Mouse (Mus musculus) embryonic facial prominence, embryonic 13.5 days (tissue): ENCODE results near the gene Cuedc1. TPM values are rescaled to one million over a fixed set of nuclear protein-coding genes. Genes with fewer than 3 reads are reported as not detected.

Experiments used
- ATAC-seq: fragments of 200-750 bp; cut with Nextera tagmentation; 2 replicates; pipeline ENCODE4 v1.8.0; 2017; ENCODE audit warnings: low read depth; ENCODE audit not compliant: insufficient number of reproducible peaks, insufficient read depth, low FRiP score, low TSS enrichment
- H3K27ac ChIP-seq: fragments of 300-500 bp; sonication (generic); 2 replicates; pipeline ENCODE4 v1.5.1; 2015; ENCODE audit warnings: moderate library complexity, mild to moderate bottlenecking, inconsistent platforms
- H3K27me3 ChIP-seq: fragments of 300-500 bp; sonication (generic); 2 replicates; pipeline ENCODE4 v1.6.1; 2015; ENCODE audit warnings: mild to moderate bottlenecking, inconsistent platforms
- H3K36me3 ChIP-seq: fragments of 300-500 bp; sonication (generic); 2 replicates; pipeline ENCODE4 v1.6.1; 2015; ENCODE audit warnings: mild to moderate bottlenecking, inconsistent platforms
- H3K4me1 ChIP-seq: fragments of 300-500 bp; sonication (generic); 2 replicates; pipeline ENCODE4 v1.6.1; 2015; ENCODE audit warnings: inconsistent platforms
- H3K4me2 ChIP-seq: fragments of 300-500 bp; sonication (generic); 2 replicates; pipeline ENCODE4 v1.6.1; 2015; ENCODE audit warnings: moderate library complexity, mild to moderate bottlenecking, inconsistent platforms
- H3K4me3 ChIP-seq: fragments of 300-500 bp; sonication (generic); 2 replicates; pipeline ENCODE4 v1.5.1; 2015; ENCODE audit warnings: mild to moderate bottlenecking, inconsistent platforms
- H3K9ac ChIP-seq: fragments of 300-500 bp; sonication (generic); 2 replicates; pipeline ENCODE4 v1.6.1; 2015; ENCODE audit warnings: mild to moderate bottlenecking, inconsistent platforms
- H3K9me3 ChIP-seq: fragments of 300-500 bp; sonication (generic); 2 replicates; pipeline ENCODE4 v1.6.1; 2016; ENCODE audit warnings: inconsistent platforms
- WGBS: fragments of 180-500 bp; shearing (Covaris S2); methylation state at CpG from one replicate; pipeline ENCODE4 v1.1.7; 2015; ENCODE audit warnings: mixed read lengths; 5-methylcytosine and 5-hydroxymethylcytosine counted together
- polyA plus RNA-seq: library from polyadenylated mRNA; unstranded; fragments of >200 nt; fragmentation: Nextera tagmentation; extraction: Ambion mirVana; gene quantifications from 2 replicates; pipeline ENCODE4 v1.2.1, GENCODE M21; 2015

Gene Cuedc1
- polyA plus RNA-seq, 1 experiment from 2014 or later = 34.9 TPM

DNA sequence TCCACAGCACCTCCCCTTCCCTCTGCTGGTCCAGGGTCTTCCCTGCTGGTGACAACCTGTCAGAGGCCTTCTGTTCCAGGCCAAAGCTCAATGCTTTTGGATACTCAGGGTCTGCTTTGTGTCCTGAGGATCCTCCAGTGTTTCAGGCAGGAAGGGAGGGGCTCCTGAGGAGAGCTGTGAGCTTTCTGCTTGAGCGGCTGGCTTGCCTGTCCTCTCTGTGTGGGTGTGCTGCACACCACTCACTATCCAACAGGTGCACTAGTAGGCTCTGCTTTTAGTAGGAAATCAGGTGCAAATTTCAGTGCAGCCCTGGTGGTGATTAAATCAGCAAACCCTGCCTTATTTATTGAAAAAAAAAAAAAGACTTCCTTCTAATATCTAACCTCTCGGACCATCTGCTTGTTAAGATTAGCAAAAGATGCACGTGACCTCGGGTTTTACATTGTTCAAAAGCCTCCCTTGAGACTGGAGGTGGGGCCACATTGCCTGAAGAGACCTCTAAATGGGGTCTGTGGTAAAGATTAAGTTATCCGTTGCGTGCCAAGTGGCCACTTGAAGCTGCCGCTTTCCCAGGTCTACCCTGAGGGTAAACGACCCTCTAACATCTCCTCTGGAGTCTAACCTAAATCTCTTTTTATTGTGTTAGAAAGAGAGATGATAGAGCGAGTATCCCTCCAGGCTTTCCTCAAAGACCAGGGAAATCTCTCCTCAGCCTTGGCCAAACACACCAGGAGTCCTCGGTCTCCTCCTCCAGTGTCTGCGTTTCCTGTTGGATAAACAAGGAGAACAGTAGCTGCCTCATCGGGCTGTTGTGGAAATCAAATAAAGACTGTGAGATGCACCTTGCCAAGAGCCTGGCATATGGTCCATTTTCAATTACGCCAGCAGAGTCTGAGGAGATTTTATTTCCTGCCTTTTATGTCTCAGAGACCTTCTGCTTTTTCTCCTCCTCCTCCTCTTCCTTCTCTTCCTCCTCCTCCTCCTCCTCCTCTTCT, 42.5 kb downstream of the Cuedc1 start:
- Histone ChIP-seq H3K4me3 (no peak overlapping the region), H3K27ac (no peak overlapping the region)
- 25% methylated on average over 13 of the region's 13 CpGs for WGBS

DNA sequence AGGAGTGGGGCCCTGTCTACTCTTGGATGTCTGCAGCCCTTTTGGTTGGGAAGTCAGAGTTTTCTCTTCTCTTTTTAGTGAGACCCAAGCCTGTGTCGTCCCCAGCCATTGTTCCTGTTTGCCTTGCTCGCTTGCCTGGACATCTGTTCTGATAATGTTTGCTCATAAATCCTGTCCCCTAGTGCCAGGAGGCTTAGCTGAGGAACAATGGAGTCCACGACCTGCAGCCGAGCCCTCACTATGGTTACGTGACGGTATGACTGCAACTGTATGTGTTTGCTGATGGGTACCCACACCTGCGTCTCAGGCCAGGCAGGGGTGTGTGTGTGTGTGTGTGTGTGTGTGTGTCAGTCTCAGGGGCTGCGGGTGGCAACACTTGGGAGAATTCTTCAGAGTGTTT, 44.5 kb downstream of the Cuedc1 start:
- H3K9me3 ChIP-seq = no peaks in the 10 kb centered on the region
- no peak for ATAC-seq
- 0 out of 2 replicates have a peak overlapping the region, but pooled peaks have one; percentile 28 for H3K27ac ChIP-seq
- no peaks in the 10 kb centered on the region for H3K27me3 ChIP-seq
- H3K9ac ChIP-seq = no peak overlapping the region
- no peak overlapping the region for H3K4me3 ChIP-seq
- WGBS = 84% methylated on average over 8 of the region's 8 CpGs
- H3K36me3 ChIP-seq = peaks cover 5% of the 10 kb centered on the region; the same call in 1 of the 2 replicates
- no peak overlapping the region for H3K4me2 ChIP-seq
- H3K4me1 ChIP-seq = peaks cover 58% of the 10 kb centered on the region

More for the DNA sequence above, 42.5 kb downstream of the Cuedc1 start:
- Histone ChIP-seq H3K9me3 (no peaks in the 10 kb centered on the region), H3K4me2 (no peak overlapping the region), H3K4me1 (peaks cover 43% of the 10 kb centered on the region), H3K9ac (no peak overlapping the region), H3K27me3 (no peaks in the 10 kb centered on the region), H3K36me3 (peaks cover 5% of the 10 kb centered on the region; the same call in 1 of the 2 replicates)
- ATAC-seq = no peak

DNA sequence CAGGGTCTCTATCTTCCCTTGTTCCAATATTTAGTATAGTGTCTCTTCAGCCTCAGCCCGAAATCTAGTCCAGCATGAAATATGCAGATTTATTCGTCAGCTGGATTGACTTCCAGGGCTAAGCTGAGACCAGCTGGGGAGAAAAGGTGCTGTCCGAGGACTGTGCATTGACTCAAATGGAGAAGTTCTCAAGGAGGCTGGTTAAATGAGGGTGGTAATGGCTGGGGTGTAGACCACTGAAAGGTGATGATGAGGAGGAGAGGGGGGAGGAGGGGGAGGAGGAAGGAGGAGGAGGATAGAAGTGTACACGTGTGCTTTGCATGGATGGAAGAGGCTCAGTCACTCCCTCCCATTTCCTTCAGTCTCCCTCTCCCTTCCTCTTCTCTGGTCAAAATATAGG, 46.2 kb downstream of the Cuedc1 start:
- H3K9ac ChIP-seq = no peak overlapping the region
- H3K4me3 ChIP-seq = no peak overlapping the region
- ATAC-seq = no peak
- no peak overlapping the region for H3K27ac ChIP-seq
- H3K4me1 ChIP-seq = peaks cover 58% of the 10 kb centered on the region
- H3K36me3 ChIP-seq = peaks cover 5% of the 10 kb centered on the region; the same call in 1 of the 2 replicates
- 63% methylated on average over 4 of the region's 4 CpGs for WGBS
- no peaks in the 10 kb centered on the region for H3K27me3 ChIP-seq
- no peaks in the 10 kb centered on the region for H3K9me3 ChIP-seq
- H3K4me2 ChIP-seq = no peak overlapping the region

DNA sequence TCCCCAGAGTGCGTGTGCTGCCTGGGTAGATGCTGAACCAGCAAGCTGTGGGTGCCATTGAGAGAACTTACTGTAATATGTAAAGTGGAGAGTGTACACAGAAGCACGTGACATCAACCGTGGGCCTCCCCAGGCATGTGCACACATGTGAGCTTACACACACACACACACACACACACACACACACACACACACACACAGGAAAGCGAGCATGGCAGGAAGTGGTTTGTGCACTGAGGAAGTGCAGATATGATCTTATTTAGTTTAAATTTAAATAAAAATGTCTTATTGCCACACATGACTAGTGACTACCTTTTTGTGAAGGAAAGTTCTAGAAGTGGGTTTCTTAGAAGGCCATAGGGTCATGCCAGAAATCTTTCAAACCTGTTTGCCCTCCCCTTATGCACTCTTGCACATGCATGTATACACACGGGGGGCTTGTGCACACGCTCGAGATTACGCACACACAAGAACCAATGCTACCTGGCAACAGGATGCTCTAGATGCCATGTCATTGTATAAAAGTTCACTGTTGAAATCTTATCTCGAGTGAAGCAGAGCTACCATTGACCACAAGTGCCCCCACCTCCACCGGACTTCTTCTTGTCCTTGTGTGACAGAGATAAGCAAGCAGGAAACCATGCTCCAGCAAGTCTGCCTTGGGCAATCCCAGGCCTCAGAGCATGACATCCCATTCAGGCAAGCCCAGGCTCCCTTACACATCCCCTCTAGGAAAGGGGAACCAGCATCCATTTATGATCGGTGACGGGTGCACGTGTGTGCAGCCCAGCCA, 47.6 kb downstream of the Cuedc1 start:
- Histone ChIP-seq H3K27ac (0 out of 2 replicates have a peak overlapping the region, but pooled peaks have one; percentile 11), H3K36me3 (peaks cover 5% of the 10 kb centered on the region; the same call in 1 of the 2 replicates), H3K9ac (no peak overlapping the region), H3K9me3 (no peaks in the 10 kb centered on the region), H3K4me3 (no peak overlapping the region), H3K4me1 (peaks cover 49% of the 10 kb centered on the region), H3K27me3 (no peaks in the 10 kb centered on the region), H3K4me2 (no peak overlapping the region)
- 70% methylated on average over 13 of the region's 13 CpGs for WGBS
- no peak for ATAC-seq

DNA sequence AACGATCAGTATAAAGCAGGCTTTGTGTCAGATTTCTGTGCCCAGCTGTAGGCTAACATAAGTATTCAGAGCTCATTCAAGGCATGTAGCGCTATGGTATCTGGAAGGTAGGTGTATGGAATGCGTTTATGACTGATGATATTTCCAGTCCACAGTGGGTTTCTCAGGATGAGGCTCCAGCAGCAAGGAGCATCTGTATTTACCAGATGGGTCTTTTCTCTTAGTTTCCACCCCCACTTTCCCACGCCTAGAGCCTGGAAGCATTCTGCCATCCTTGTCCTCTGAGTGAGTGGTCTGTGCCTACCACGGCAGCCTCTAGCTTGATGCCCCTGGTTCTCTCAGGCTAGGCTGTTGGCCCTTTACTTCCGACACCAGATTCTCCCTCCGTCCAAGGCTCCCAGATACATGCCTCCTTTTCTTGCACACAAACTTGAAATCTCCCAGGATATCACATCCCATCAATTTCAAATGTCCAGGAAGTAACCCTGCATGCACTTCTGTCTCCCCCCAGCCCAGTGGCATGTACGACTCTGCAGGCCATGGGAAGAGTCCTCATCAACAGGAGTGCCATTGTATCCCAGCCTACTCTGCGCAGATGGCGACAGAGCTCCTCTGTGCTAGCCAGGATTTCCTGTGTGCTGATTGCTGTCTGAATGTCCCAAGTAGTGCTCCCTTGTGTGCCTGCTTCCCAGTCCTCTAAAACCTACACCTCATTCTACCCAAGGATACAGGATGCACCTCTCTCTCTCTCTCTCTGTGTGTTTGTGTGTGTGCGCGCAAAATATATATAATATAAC, 48.6 kb downstream of the Cuedc1 start:
- 65% methylated on average over 12 of the region's 12 CpGs for WGBS
- H3K27ac ChIP-seq = 0 out of 2 replicates have a peak overlapping the region, but pooled peaks have one; percentile 11
- H3K4me2 ChIP-seq = no peak overlapping the region
- ATAC-seq = no peak
- no peaks in the 10 kb centered on the region for H3K9me3 ChIP-seq
- no peaks in the 10 kb centered on the region for H3K27me3 ChIP-seq
- H3K36me3 ChIP-seq = peaks cover 5% of the 10 kb centered on the region; the same call in 1 of the 2 replicates
- no peak overlapping the region for H3K4me3 ChIP-seq
- peaks cover 51% of the 10 kb centered on the region for H3K4me1 ChIP-seq
- no peak overlapping the region for H3K9ac ChIP-seq

DNA sequence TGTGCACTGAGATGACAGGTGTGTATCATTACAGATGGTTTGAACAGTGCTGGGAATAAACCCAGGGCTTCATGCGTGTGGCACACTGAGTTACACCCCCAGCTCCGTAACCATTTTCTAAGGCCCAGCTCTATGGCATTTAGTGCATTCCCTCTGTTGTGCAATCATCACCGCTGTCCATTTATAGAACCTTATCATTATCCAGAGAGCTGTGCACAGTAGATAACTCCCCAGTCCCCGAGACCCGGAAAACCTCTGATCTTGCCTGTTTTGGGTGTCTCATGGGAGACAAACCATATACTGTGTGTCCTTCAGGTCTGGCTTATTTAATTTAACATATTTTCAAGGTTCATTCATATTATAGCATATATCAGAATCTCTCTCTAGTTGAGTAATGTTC, 49.5 kb downstream of the Cuedc1 start:
- Histone ChIP-seq H3K4me3 (no peak overlapping the region), H3K4me1 (peaks cover 54% of the 10 kb centered on the region), H3K9ac (no peak overlapping the region), H3K4me2 (no peak overlapping the region), H3K9me3 (no peaks in the 10 kb centered on the region), H3K27ac (no peak overlapping the region), H3K27me3 (no peaks in the 10 kb centered on the region), H3K36me3 (peaks cover 5% of the 10 kb centered on the region; the same call in 1 of the 2 replicates)
- no peak for ATAC-seq
- 90% methylated on average over 5 of the region's 5 CpGs for whole genome bisulfite sequencing

DNA sequence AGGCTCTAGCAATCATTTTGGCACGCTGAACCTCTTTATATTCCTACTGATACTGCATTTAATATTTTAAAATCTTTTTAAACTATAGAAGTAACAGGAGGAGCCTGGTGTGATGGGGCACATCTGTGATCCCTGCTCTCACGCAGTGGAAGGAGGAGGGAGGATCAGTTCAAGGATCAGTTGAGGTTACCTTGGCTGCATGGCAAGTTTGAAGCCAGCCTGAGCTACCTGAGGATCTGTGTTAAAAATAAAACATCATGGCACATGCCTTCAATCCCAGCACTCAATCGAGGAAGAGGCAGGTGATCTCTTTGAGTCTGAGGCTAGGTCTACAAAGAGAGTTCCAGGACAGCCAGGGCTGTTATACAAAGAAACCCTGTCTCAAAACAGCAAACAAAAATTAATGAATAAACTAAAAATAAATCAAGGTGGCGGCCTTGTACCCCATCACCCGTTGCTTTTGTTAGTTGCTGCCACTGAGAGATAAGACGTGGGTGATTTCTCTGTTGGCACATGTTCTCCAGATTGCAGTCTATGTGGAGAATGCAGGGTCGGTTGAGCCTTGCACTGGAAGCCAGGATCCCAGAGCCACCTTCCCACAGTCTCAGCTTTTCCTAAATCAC, 50.3 kb downstream of the Cuedc1 start:
- Histone ChIP-seq H3K9ac (no peak overlapping the region), H3K4me2 (no peak overlapping the region), H3K9me3 (no peaks in the 10 kb centered on the region), H3K27ac (peak overlapping the region; percentile 61), H3K4me1 (peaks cover 57% of the 10 kb centered on the region), H3K27me3 (no peaks in the 10 kb centered on the region), H3K36me3 (peaks cover 2% of the 10 kb centered on the region; the same call in 1 of the 2 replicates), H3K4me3 (no peak overlapping the region)
- 44% methylated on average over 7 of the region's 7 CpGs for WGBS
- no peak; the same call in 1 of the 2 replicates for ATAC-seq

DNA sequence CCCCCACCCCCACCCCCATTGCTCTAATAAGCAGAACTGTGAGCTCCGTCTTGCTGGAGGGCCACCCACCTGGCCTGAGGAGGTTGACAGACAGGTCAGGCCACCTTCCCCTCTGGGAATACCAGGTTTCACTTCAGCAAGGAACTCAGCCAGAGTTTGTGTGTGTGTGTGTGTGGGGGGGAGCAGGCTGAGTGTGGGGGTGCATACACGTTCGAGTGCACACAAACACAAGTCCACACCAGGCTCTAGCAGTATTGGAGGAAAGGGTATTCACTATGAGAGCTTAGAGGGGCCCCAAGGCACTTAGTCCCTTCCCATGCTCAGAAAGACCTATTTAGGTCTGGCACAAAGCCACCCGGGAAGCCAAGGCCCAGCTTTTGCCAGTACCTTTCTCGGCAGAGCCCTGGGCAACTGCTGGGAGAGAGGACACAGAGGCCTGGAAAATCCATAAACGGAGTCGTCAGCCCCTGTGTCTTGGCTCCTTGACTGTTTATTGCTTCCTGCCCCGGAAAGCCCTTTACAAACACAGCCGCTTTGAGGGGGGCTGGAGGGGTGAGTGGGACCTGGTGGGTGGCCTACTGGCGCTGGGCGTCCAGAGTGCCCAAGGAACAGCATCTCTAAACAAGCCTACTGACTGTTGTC, 50.9 kb downstream of the Cuedc1 start:
- 12% methylated on average over 11 of the region's 11 CpGs for WGBS
- Histone ChIP-seq H3K27ac (peak overlapping the region; percentile 61), H3K9me3 (no peaks in the 10 kb centered on the region), H3K9ac (peak overlapping the region; percentile 60), H3K4me1 (peaks cover 59% of the 10 kb centered on the region), H3K27me3 (no peaks in the 10 kb centered on the region), H3K36me3 (no peaks in the 10 kb centered on the region), H3K4me3 (no peak overlapping the region), H3K4me2 (peak overlapping the region; percentile 2; the same call in 1 of the 2 replicates)
- ATAC-seq = no peak; the same call in 1 of the 2 replicates

DNA sequence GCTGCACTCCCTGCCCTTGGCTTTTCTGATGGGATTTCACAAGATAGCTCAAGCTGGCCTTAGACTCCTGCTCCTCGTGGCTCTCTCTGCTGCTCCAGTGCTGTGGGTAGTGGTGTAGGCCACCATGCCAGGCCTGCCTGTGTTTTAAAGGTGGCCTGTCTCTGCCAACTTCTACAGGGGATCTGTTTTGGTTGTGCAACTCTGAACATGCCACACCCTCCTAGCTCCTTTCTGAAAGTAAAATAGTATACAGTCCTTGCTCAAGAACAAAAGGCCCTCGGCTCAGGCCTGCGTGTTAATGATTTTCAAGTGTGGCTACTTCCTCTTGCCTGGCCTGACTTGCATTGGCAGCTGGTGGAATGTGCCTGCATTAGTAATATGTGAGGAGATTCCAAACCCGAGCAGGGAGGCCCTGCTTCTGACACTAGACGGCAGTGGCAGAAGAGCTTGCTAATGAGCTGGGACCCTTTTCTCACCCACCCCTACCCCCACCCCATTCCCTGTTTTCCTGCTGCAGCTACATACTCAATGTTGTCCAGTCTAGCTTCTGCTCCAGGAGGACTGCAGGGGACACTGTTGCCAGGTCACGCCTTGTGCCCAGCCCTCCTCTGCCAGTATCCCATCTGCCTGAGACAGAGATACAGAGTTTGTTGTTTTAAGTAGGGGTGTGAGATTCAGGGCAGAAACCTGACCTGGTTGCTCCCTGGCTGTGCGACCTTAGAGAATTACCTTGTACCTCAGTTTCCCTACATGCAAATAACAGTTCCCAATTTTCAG, 53.7 kb downstream of the Cuedc1 start:
- Histone ChIP-seq H3K4me3 (no peak overlapping the region), H3K27me3 (no peaks in the 10 kb centered on the region), H3K27ac (peak overlapping the region; percentile 45), H3K4me2 (no peak overlapping the region), H3K9me3 (no peaks in the 10 kb centered on the region), H3K4me1 (peaks cover 72% of the 10 kb centered on the region), H3K36me3 (no peaks in the 10 kb centered on the region), H3K9ac (no peak overlapping the region)
- ATAC-seq = no peak
- WGBS = 45% methylated on average over 7 of the region's 7 CpGs

DNA sequence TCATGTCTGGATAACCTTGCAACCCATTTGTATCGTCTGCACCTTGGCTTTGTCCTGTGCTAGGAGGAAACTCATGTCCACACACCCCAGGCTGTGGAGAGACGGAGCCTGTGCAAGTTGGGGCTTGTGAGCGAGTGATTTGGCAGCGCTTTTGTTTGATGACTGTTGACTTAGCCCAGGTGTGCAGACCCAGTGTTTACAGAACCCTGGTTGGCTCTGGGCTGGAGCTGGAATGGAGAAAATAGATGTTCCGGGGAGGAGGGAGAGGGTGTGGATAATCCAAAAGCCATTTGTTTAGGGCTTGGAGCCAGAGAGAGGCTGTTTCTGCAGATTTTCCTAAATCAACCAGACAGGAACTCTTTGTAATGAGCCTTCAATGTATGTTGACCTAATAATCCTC, 56.0 kb downstream of the Cuedc1 start:
- no peaks in the 10 kb centered on the region for H3K36me3 ChIP-seq
- peaks cover 68% of the 10 kb centered on the region for H3K4me1 ChIP-seq
- H3K27ac ChIP-seq = peak overlapping the region; percentile 74
- no peaks in the 10 kb centered on the region for H3K9me3 ChIP-seq
- H3K4me2 ChIP-seq = no peak overlapping the region
- H3K4me3 ChIP-seq = no peak overlapping the region
- WGBS = 51% methylated on average over 5 of the region's 5 CpGs
- peak; percentile 27; the same call in 1 of the 2 replicates for ATAC-seq
- H3K27me3 ChIP-seq = no peaks in the 10 kb centered on the region
- no peak overlapping the region for H3K9ac ChIP-seq
